ENCODE assay signal across 20 mouse cellular contexts in genomic region chr17:12814502-12814901, GRCm38 (mm10). TPM values are rescaled to one million over a fixed set of nuclear protein-coding genes. Genes with fewer than 3 reads are reported as not detected.
"Had no signal": no experiment of that assay in that cellular context is flagged by ENCODE, and none has a peak within 500 bp of the region (broad histone marks: within the 10 kb centered on the region; RNA-seq: fewer than 3 reads in every experiment).

No protein-coding gene starts in this region.

- ATAC-seq: intestine, embryonic 16.5 days; midbrain, embryonic 15.5 days had no signal

- H3K9ac ChIP-seq: liver, embryonic 14.5 days; midbrain, embryonic 12.5 days; midbrain, embryonic 15.5 days; neural tube, embryonic 12.5 days; neural tube, embryonic 15.5 days had no signal

- H3K27ac ChIP-seq: liver, embryonic 14.5 days; macrophage; midbrain, embryonic 12.5 days; midbrain, embryonic 15.5 days; neural tube, embryonic 12.5 days; neural tube, embryonic 15.5 days had no signal

- H3K27me3 ChIP-seq: midbrain, embryonic 12.5 days; midbrain, embryonic 15.5 days; neural tube, embryonic 12.5 days; neural tube, embryonic 15.5 days had no signal

- H3K4me1 ChIP-seq: midbrain, embryonic 12.5 days; midbrain, embryonic 15.5 days; neural tube, embryonic 12.5 days had no signal

- H3K4me2 ChIP-seq: liver, embryonic 11.5 days; midbrain, embryonic 12.5 days; midbrain, embryonic 15.5 days; neural tube, embryonic 12.5 days; neural tube, embryonic 15.5 days had no signal

- H3K36me3 ChIP-seq: midbrain, embryonic 12.5 days; midbrain, embryonic 15.5 days; neural tube, embryonic 12.5 days; neural tube, embryonic 15.5 days had no signal

- H3K9me3 ChIP-seq: midbrain, embryonic 12.5 days; midbrain, embryonic 15.5 days; neural tube, embryonic 12.5 days; neural tube, embryonic 15.5 days had no signal

- H3K4me3 ChIP-seq: midbrain, embryonic 12.5 days; midbrain, embryonic 15.5 days; neural tube, embryonic 12.5 days; neural tube, embryonic 15.5 days had no signal

- DNase-seq: kidney, adult 8-10 months; kidney, postnatal 14 days; kidney, postnatal 4 days; lung, adult 18-20 months; lung, postnatal 14 days; right cerebral cortex, adult 18-20 months; right cerebral cortex, postnatal 14 days; right cerebral cortex, postnatal 4 days; thymus, adult 2 months; thymus, postnatal 14 days; thymus, postnatal 4 days had no signal

RNA-seq across cellular contexts. Expression of gene Mas1, which starts 53.4 kb away (rescaled TPM):
- total RNA-seq: megakaryocyte, adult 5-6 weeks had no signal
- polyA plus RNA-seq: macrophage had no signal
